Mouse (Mus musculus) myocyte (in vitro differentiated cells): Measurements from ENCODE around the gene Yaf2.

ENCODE experiments used
- CEBPB ChIP-seq: IDR thresholded peaks from 2 replicates; pipeline ENCODE4 v1.6.1; 2011; ENCODE audit warnings: mild to moderate bottlenecking, moderate library complexity; ENCODE audit not compliant: poor library complexity, insufficient read depth, severe bottlenecking
- E2F4 ChIP-seq: IDR thresholded peaks from one replicate; pipeline ENCODE4 v1.6.1; 2011; ENCODE audit warnings: mild to moderate bottlenecking, control low read depth, moderate library complexity; ENCODE audit not compliant: insufficient read depth
- MAX ChIP-seq: IDR thresholded peaks from one replicate; pipeline ENCODE4 v1.6.1; 2011; ENCODE audit warnings: low read depth, mild to moderate bottlenecking, control low read depth
- POLR2A ChIP-seq: IDR thresholded peaks from one replicate; pipeline ENCODE4 v1.6.1; 2011; ENCODE audit warnings: low read depth, mild to moderate bottlenecking, control low read depth, moderate library complexity; ENCODE audit not compliant: insufficient read length
- SRF ChIP-seq: IDR thresholded peaks from one replicate; pipeline ENCODE4 v1.6.1; 2011; ENCODE audit warnings: low read depth; ENCODE audit not compliant: control insufficient read depth, insufficient read length
- TCF12 ChIP-seq: IDR thresholded peaks from one replicate; pipeline ENCODE4 v1.6.1; 2011; ENCODE audit warnings: mild to moderate bottlenecking, control low read depth; ENCODE audit not compliant: poor library complexity, insufficient read depth, severe bottlenecking
- USF1 ChIP-seq: IDR thresholded peaks from one replicate; pipeline ENCODE4 v1.6.1; 2011; ENCODE audit warnings: low read depth, mild to moderate bottlenecking, control low read depth, moderate library complexity

DNA sequence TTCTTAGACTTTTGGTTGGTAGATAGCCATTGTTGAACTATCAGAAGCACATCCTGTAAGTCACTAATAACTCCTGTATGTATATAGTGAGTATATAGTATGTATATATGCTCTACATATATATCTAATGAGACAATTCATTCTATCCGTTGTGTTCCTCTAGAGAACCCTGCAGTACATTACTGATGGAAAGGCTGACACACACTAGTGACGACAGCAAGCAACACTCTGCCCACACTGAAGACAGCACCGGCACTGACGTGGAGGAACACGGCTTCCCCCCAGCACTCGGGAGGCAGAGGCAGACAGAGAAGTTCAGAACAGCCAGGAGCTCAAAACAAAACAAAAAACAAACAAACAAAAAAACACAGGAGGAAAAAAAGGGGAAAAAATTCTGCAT, 84.3 kb downstream of the Yaf2 start:
- no peak for TF ChIP-seq POLR2A
- TF ChIP-seq SRF: no peak
- no peak for TF ChIP-seq TCF12
- TF ChIP-seq USF1: no peak
- no peak for TF ChIP-seq E2F4
- no peak for TF ChIP-seq MAX
- TF ChIP-seq CEBPB: no peak
